Mouse (Mus musculus): ENCODE measurements around the gene Jsrp1.

Gene Jsrp1

DNA sequence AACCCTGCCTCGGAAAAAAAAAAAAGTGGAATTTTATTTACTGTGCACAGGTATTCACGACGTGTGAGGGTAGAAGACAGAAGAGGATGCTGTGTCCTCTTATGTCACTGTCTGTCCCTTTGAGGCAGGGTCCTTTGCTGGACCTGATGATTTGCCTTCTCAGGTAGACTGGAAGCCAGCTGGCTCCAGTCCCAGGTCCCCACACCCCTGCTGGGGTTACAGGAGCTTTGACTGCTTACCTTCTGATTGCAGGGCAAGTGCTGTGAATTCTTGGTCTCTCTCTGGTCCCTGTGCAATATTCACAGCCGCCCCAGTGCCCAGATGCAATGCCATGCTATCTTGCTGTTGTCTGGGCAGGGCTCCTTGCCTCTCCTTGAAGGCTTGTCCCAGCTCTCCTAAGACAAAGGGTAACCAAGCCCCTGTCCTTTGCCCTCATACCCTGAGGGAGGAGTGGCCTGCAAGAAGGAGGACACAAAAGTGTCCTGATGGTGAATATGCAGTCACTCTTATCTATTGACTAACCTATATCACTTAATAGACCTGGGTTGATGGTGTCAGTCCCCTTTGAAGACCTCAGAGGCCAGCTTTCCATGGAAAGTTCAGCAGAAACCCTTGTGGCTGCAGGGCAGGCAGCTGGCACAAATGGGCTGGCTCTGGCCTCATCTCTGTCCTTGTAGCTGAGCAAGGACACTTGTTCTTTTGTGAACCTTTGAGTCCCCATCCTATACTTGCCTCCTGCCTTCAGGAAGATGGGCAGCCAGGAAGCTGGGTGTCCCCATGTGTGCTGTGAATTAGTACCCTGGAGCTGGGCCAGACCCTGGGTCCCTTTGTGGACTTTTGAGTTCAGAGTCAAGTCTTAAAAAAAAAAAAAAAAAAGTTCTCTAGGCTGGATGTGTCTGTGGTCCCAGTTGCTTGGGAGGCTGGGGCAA lies 52.4 kb downstream of the Jsrp1 start:
- CTCF ChIA-PET, result interaction anchor here (1.0 kb wide), 1 partner anchor 66 kb away, joined by 7 read pairs; no protein-coding TSS in a partner anchor

DNA sequence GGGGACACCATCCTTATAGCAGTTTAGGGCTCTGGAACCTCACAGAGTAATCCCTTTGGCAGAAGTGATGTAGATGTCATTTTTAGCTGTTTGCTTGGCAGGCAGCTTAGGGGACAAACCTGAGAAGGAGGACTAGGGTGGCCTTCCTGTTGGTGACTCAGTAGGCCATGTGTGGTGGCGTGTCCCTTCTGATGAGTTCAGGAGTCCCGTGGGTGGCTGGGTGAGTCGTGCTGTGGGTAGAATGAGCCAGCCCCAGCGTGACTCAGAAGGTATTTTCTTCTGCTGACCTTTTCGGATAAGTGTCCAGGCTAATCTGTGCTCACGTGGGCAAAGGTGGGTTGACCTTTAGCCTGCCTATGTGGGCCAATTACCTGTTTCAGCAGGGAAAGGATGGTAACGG lies 54.6 kb downstream of the Jsrp1 start:
- CTCF ChIA-PET, result interaction anchor here (1.2 kb wide), 1 partner anchor 19 kb away, joined by 3 read pairs; no protein-coding TSS in a partner anchor
